In genomic region chr11:5254016-5254415, GRCm38 (mm10) we compare ENCODE assay signal across 25 mouse cellular contexts. TPM values are rescaled to one million over a fixed set of nuclear protein-coding genes. Genes with fewer than 3 reads are reported as not detected.
A peak's percentile ranks its signal among the peaks of the same experiment; 100 is the strongest.
DNase-seq lines count a peak whose midpoint lies in the region; ATAC-seq and TF ChIP-seq lines count a peak whose summit lies in the region.
"Had no signal": no experiment of that assay in that cellular context is flagged by ENCODE, and none has a peak within 500 bp of the region (broad histone marks: within the 10 kb centered on the region; RNA-seq: fewer than 3 reads in every experiment).

No protein-coding gene starts in this region.

- no peak overlapping the region for H3K27ac ChIP-seq in liver, adult 2 months (replicated peaks; ENCODE audit: insufficient read depth, low read depth, low read length)
- no peak overlapping the region for H3K27ac ChIP-seq in liver, embryonic 11.5 days (ENCODE audit: low read depth, low read length)
- H3K27ac ChIP-seq: forebrain, embryonic 13.5 days; hindbrain, embryonic 13.5 days; limb, embryonic 10.5 days; liver, embryonic 15.5 days had no signal

- no peak for TF ChIP-seq POLR2A in liver, adult 2 months (IDR thresholded peaks at IDR 0.05; ENCODE audit: extremely low read depth, insufficient read depth, low read length)

- H3K9ac ChIP-seq in liver, adult 2 months (ENCODE audit: low read depth, low read length), result no peak overlapping the region
- H3K9ac ChIP-seq in liver, embryonic 11.5 days (ENCODE audit: low read depth, low read length), result no peak overlapping the region
- H3K9ac ChIP-seq: forebrain, embryonic 13.5 days; heart, embryonic 12.5 days; hindbrain, embryonic 13.5 days; limb, embryonic 15.5 days; liver, embryonic 15.5 days; lung, embryonic 14.5 days had no signal

- H3K9me3 ChIP-seq in liver, embryonic 11.5 days (ENCODE audit: control insufficient read depth, low read length), result no peaks in the 10 kb centered on the region
- H3K9me3 ChIP-seq: forebrain, embryonic 13.5 days; heart, embryonic 12.5 days; hindbrain, embryonic 13.5 days; limb, embryonic 10.5 days; limb, embryonic 15.5 days; liver, embryonic 15.5 days had no signal

- no peaks in the 10 kb centered on the region for H3K27me3 ChIP-seq in liver, adult 2 months (ENCODE audit: control insufficient read depth, insufficient read depth, low read length)
- no peaks in the 10 kb centered on the region for H3K27me3 ChIP-seq in liver, embryonic 11.5 days (replicated peaks; ENCODE audit: control insufficient read depth, insufficient read depth, low read length)
- H3K27me3 ChIP-seq: heart, embryonic 12.5 days; hindbrain, embryonic 13.5 days; limb, embryonic 15.5 days had no signal

- H3K79me2 ChIP-seq in liver, adult 2 months (ENCODE audit: control insufficient read depth, insufficient read depth, low read length), result peaks cover 18% of the 10 kb centered on the region; the same call in 1 of the 2 replicates

- peak; percentile 40 for DNase-seq in liver, adult 2 months (ENCODE audit: extremely low read depth, low read depth, low spot score)
- DNase-seq in liver, embryonic 11.5 days (ENCODE audit: low spot score), result no peak
- DNase-seq in naive thymus-derived CD4-positive, alpha-beta T cell, adult 2 months (ENCODE audit: low read depth), result peak; percentile 29
- DNase-seq in thymus, postnatal 14 days, result peak; percentile 59
- DNase-seq in kidney, postnatal 10 days, result no peak
- DNase-seq in layer of hippocampus, postnatal 36 days, result no peak
- DNase-seq in left cerebral cortex, adult 18-20 months (ENCODE audit: low spot score in 2 of 2), result no peak
- DNase-seq: adrenal gland, postnatal 36 days; cerebellum, adult 2 months; cerebellum, postnatal 14 days; gastrocnemius, postnatal 36 days; heart, adult 18-20 months; heart, postnatal 36 days; kidney, adult 11 months; kidney, postnatal 36 days; lung, embryonic 14.5 days; lung, postnatal 14 days had no signal

- no peaks in the 10 kb centered on the region for H3K36me3 ChIP-seq in liver, adult 2 months (ENCODE audit: control insufficient read depth, insufficient read depth, low read length)
- H3K36me3 ChIP-seq in liver, embryonic 11.5 days (ENCODE audit: control insufficient read depth, insufficient read depth, low read length), result no peaks in the 10 kb centered on the region
- H3K36me3 ChIP-seq: heart, embryonic 12.5 days; hindbrain, embryonic 13.5 days; limb, embryonic 10.5 days; limb, embryonic 15.5 days; liver, embryonic 15.5 days had no signal

- ATAC-seq in liver, embryonic 11.5 days (replicated peaks; ENCODE audit: low FRiP score), result no peak
- ATAC-seq: forebrain, embryonic 13.5 days; midbrain, embryonic 16.5 days had no signal

- no peak overlapping the region for H3K4me2 ChIP-seq in liver, embryonic 11.5 days
- H3K4me2 ChIP-seq: forebrain, embryonic 13.5 days; heart, embryonic 12.5 days; hindbrain, embryonic 13.5 days; limb, embryonic 15.5 days; liver, embryonic 15.5 days; lung, embryonic 14.5 days; midbrain, embryonic 11.5 days had no signal

- peaks cover 5% of the 10 kb centered on the region; the same call in 1 of the 2 replicates for H3K4me1 ChIP-seq in liver, adult 2 months (ENCODE audit: control insufficient read depth, insufficient read depth, low read length)
- H3K4me1 ChIP-seq in liver, embryonic 11.5 days (replicated peaks; ENCODE audit: control insufficient read depth, insufficient read depth, low read length), result no peaks in the 10 kb centered on the region

- WGBS in liver, adult 2 months, result 17% methylated on average over 2 of the region's 2 CpGs
- WGBS in liver, embryonic 11.5 days, result 67% methylated on average over 2 of the region's 2 CpGs

- H3K4me3 ChIP-seq in liver, adult 2 months (ENCODE audit: insufficient read depth, low read depth, low read length), result no peak overlapping the region
- no peak overlapping the region for H3K4me3 ChIP-seq in liver, embryonic 11.5 days (ENCODE audit: low read depth, low read length)
- H3K4me3 ChIP-seq: forebrain, embryonic 13.5 days; heart, embryonic 12.5 days; hindbrain, embryonic 13.5 days; limb, embryonic 10.5 days; limb, embryonic 15.5 days; liver, embryonic 15.5 days had no signal

- no peak for TF ChIP-seq CTCF in liver, adult 2 months (IDR thresholded peaks at IDR 0.05; ENCODE audit: low read depth, low read length)

RNA-seq across cellular contexts. Expression of gene Kremen1, which starts 7.3 kb away (rescaled TPM):
- total RNA-seq in liver, adult 2 months (2014; rRNA removed), result 3.6 and 4.2 TPM in 2 replicates
- polyA plus RNA-seq in liver, adult 2 months (2012; rRNA removed), result 6.7 and 6.8 TPM in 2 replicates
- polyA plus RNA-seq in liver, embryonic 11.5 days (2014; fragmentation: Nextera tagmentation; extraction: Ambion mirVana), result 4.6 and 5.2 TPM in 2 replicates
- 10 to 100 TPM; 13.1 to 14.6 TPM for total RNA-seq in layer of hippocampus, postnatal 36 days (2021)
- 10 to 100 TPM; 14.4 to 16.4 TPM for total RNA-seq in left cerebral cortex, adult 18-20 months (2021)

Comparison
In these comparisons a context has a peak if more than half of its experiments do, and no peak if none do; other contexts are left out.
1. DNase-seq: peak in liver, adult 2 months (single experiment), naive thymus-derived CD4-positive, alpha-beta T cell, adult 2 months (single experiment) and thymus, postnatal 14 days (single experiment); none in liver, embryonic 11.5 days (single experiment), kidney, postnatal 10 days (single experiment), layer of hippocampus, postnatal 36 days (0 of 2) and left cerebral cortex, adult 18-20 months (0 of 2).